Mouse (Mus musculus) hindbrain, embryonic 14.5 days (tissue): ENCODE measurements at regions not wholly inside any gene's neighbourhood (a gene's known extent, or its start where the extent isn't known, plus 50 kb on each side); places are given as distances from the start of the nearest gene placed in this dataset.

Source experiments
- ATAC-seq: fragments of 200-750 bp; cut with Nextera tagmentation; 2 replicates; pipeline ENCODE4 v1.8.0; 2017; ENCODE audit warnings: moderate number of reproducible peaks, mild to moderate bottlenecking, moderate TSS enrichment, moderate library complexity; ENCODE audit not compliant: low FRiP score
- DNase-seq: peaks from one replicate; pipeline ENCODE4 v3.0.0-alpha.2; 2015; ENCODE audit warnings: low spot score
- H3K27ac ChIP-seq: fragments of 300-500 bp; sonication (generic); 2 replicates; pipeline ENCODE4 v1.5.1; 2014; ENCODE audit warnings: mild to moderate bottlenecking, moderate library complexity
- H3K27me3 ChIP-seq: fragments of 300-500 bp; sonication (generic); 2 replicates; pipeline ENCODE4 v1.6.1; 2014; ENCODE audit warnings: mild to moderate bottlenecking, low read length, mixed read lengths; ENCODE audit not compliant: control insufficient read depth, insufficient read depth
- H3K36me3 ChIP-seq: fragments of 300-500 bp; sonication (generic); replicated peaks from 2 replicates; pipeline ENCODE4 v1.6.1; 2014; ENCODE audit not compliant: control insufficient read depth, insufficient read depth
- H3K4me1 ChIP-seq: fragments of 300-500 bp; sonication (generic); replicated peaks from 2 replicates; pipeline ENCODE4 v1.6.1; 2014; ENCODE audit warnings: antibody characterized with exemption, low read length, mixed read lengths; ENCODE audit not compliant: control insufficient read depth, insufficient read depth
- H3K4me2 ChIP-seq: fragments of 300-500 bp; sonication (generic); replicated peaks from 2 replicates; pipeline ENCODE4 v1.6.1; 2014; ENCODE audit warnings: mild to moderate bottlenecking, moderate library complexity
- H3K4me3 ChIP-seq: fragments of 300-500 bp; sonication (generic); replicated peaks from 2 replicates; pipeline ENCODE4 v1.5.1; 2014; ENCODE audit warnings: mild to moderate bottlenecking, low read length
- H3K9ac ChIP-seq: fragments of 300-500 bp; sonication (generic); 2 replicates; pipeline ENCODE4 v1.6.1; 2014
- H3K9me3 ChIP-seq: fragments of 300-500 bp; sonication (generic); 2 replicates; pipeline ENCODE4 v1.6.1; 2016; ENCODE audit warnings: low read length; ENCODE audit not compliant: control insufficient read depth
- WGBS: fragments of 180-500 bp; shearing (Covaris S2); extraction: QIAGEN DNeasy Blood & Tissue Kit; methylation state at CpG from one replicate; pipeline ENCODE4 v1.1.7; 2014; 5-methylcytosine and 5-hydroxymethylcytosine counted together

DNA sequence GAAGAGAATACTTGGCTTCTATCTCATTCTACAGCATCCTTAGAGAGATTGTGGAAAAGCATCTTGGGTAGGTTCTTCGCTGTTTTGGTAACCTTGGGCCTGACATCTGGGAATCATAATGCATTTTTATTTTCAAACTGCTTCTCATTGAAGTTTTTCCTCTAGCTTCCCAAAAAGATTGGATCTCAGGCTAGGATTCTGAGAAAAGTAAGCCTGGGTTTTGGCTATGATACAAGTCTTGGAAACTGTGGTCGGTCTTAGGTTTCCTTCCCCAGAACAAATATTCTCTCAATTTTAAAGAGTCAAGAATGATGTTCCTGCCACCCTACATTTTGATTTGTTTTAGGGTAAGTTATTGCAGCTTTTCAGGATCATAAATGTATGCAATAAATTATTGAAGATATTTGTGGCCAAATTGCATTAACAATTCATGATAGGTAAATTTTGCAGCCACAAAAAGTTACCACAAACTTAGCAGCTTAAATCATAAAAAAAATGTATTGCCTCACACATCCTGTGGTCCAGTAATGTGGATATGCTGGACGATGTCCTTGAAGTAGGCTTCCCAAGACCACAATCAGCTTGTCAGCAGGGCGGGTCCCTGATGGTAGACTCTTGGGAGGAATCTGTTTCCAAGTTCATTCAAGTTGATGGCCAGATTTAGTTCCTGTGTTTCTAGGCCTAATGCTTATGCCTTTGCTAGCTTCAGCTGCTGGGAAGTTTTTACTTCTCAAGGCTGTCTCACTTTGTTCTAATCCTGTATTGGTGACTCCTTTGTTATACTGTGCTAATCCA, 257.6 kb upstream of the Adamts5 start:
- H3K27ac ChIP-seq = no peak overlapping the region
- 91% methylated on average over 4 of the region's 4 CpGs for WGBS
- H3K27me3 ChIP-seq = no peaks in the 10 kb centered on the region
- no peak for DNase-seq
- no peak overlapping the region for H3K4me3 ChIP-seq
- no peaks in the 10 kb centered on the region for H3K9me3 ChIP-seq
- no peaks in the 10 kb centered on the region for H3K4me1 ChIP-seq
- H3K4me2 ChIP-seq = no peak overlapping the region
- no peaks in the 10 kb centered on the region for H3K36me3 ChIP-seq
- no peak overlapping the region for H3K9ac ChIP-seq
- no peak for ATAC-seq

DNA sequence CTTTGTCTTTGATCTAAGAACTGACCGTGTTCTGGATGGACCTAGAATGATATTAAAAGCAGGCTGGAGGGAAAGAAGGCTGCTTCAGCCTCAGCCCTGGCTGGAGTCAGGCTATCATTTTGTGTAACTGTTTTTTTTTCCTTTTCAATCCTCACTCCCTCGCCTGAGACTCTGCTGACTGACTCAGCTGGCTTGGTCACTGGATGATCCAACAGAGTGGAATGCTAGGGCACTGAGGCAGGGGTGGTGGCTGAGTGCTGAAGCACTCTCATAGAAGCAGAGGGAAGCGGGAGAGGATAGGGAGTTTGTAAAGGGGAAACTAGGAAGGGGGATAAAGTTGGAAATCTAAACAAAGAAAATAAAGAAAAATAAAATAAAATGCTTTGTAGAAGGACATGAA, 236.5 kb upstream of the Adamts5 start:
- ATAC-seq = no peak
- Histone ChIP-seq H3K4me3 (no peak overlapping the region), H3K9ac (no peak overlapping the region), H3K4me2 (no peak overlapping the region), H3K27ac (no peak overlapping the region), H3K4me1 (no peaks in the 10 kb centered on the region), H3K9me3 (no peaks in the 10 kb centered on the region), H3K27me3 (no peaks in the 10 kb centered on the region), H3K36me3 (no peaks in the 10 kb centered on the region)
- no peak for DNase-seq
- WGBS = 73% methylated on average over 3 of the region's 3 CpGs

DNA sequence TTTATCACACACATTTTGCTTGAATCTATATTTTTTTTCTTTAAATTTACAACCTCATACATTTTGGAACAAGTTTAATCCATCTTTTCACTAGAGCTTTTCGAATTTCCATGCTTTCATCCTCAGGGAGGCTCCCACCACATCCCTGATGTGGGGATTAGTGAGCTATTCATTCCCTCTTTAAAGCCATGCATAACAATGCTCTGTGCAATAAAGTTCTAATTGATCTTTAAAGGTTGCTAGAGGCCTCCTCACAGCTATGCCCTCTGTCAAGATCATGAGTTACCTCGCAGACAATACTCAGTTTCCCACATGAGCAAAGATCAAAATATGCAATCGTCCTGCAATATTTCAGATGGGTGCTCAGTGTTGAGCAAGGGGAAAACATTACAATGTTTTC, 234.5 kb upstream of the Adamts5 start:
- WGBS = 33% methylated on average over 3 of the region's 3 CpGs
- no peak for ATAC-seq
- no peak overlapping the region for H3K4me3 ChIP-seq
- DNase-seq = no peak
- H3K9ac ChIP-seq = no peak overlapping the region
- H3K4me2 ChIP-seq = no peak overlapping the region
- no peak overlapping the region for H3K27ac ChIP-seq
- no peaks in the 10 kb centered on the region for H3K9me3 ChIP-seq
- no peaks in the 10 kb centered on the region for H3K27me3 ChIP-seq
- no peaks in the 10 kb centered on the region for H3K4me1 ChIP-seq
- H3K36me3 ChIP-seq = no peaks in the 10 kb centered on the region

DNA sequence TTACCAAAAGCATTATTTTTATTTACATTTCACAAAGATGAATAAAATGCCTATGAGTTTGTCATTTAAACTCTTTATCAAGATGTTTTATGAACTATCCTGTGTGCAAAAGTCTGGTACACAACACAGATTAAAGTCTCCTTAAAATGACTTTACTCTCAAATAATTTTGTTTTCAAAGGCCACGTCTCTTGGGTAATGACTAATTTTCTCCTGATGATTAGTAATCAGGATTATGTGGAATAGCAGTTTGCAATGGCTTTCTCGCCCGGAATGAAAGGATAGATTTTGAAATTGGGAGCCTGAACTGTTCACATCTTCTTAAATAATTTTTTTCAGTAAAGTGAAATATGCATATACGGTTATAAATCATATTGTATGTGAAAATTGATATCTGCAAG, 225.8 kb upstream of the Adamts5 start:
- WGBS = 89% methylated on average over 4 of the region's 4 CpGs
- ATAC-seq (no peak), DNase-seq (no peak)
- Histone ChIP-seq H3K27me3 (no peaks in the 10 kb centered on the region), H3K4me3 (no peak overlapping the region), H3K36me3 (no peaks in the 10 kb centered on the region), H3K9ac (no peak overlapping the region), H3K27ac (no peak overlapping the region), H3K9me3 (no peaks in the 10 kb centered on the region), H3K4me1 (no peaks in the 10 kb centered on the region), H3K4me2 (no peak overlapping the region)

DNA sequence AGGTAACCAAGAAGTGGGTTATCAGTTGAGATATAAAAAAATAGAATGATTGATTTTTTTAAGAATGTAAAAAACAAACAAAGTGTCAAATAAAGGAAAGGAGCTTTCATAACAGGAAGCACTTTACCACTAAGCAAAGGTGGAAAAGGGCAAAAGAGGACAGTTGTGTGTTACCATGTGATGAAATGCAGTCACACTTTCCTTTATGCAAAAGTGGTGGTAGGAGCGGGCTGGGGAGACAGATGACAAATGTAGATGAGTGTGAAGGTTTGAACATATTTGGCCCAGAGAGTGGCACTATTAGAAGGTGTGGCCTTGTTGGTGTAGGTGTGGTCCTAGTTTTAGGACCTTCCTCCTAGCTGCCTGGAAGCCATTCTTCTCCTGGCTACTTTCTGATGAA, 222.6 kb upstream of the Adamts5 start:
- no peaks in the 10 kb centered on the region for H3K9me3 ChIP-seq
- 90% methylated on average over 1 of the region's 1 CpGs for WGBS
- no peak for DNase-seq
- H3K36me3 ChIP-seq = no peaks in the 10 kb centered on the region
- no peaks in the 10 kb centered on the region for H3K27me3 ChIP-seq
- no peaks in the 10 kb centered on the region for H3K4me1 ChIP-seq
- H3K4me3 ChIP-seq = no peak overlapping the region
- no peak overlapping the region for H3K9ac ChIP-seq
- no peak overlapping the region for H3K27ac ChIP-seq
- H3K4me2 ChIP-seq = no peak overlapping the region
- no peak for ATAC-seq

DNA sequence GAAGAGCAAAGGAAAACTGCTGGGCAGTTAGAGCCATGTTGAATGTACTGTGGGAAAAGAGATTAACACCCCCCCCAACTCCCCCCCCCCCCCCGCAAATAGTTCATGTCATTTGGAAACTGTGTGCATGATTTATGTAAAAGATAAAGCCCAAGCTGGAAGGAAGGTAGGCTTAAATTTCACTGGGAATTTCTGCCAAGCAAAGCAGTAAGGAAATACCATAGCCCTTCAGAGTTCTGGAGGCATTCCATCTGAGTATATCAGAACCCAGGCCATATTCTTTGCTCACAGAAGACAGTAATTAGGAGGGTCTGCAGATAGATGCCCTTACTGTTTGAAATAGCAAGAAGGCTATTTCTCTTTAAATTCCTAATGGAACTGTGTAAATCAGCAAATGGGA, 221.3 kb upstream of the Adamts5 start:
- H3K4me2 ChIP-seq = no peak overlapping the region
- DNase-seq = no peak
- no peak overlapping the region for H3K9ac ChIP-seq
- H3K4me3 ChIP-seq = no peak overlapping the region
- H3K27ac ChIP-seq = no peak overlapping the region
- H3K27me3 ChIP-seq = no peaks in the 10 kb centered on the region
- H3K36me3 ChIP-seq = no peaks in the 10 kb centered on the region
- 64% methylated on average over 1 of the region's 1 CpGs for WGBS
- no peak for ATAC-seq
- no peaks in the 10 kb centered on the region for H3K4me1 ChIP-seq
- no peaks in the 10 kb centered on the region for H3K9me3 ChIP-seq

DNA sequence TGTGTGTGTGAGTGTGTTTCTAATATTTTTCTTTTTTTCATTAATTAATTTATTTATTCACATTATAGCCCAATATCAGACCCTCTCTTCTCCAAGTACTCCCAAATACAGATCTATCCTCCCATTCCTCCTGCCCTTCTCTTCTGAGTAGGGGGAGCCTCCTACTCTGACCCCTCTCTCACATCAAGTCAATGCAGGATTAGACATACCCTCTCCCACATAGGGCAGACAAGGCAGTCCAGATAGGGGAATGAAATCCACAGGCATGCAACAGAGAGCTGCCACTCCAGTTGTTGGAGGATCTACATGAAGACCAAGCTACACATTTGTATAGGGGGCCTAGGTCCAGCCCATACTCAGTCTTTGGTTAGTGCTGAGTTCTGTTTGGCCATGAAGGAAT, 216.3 kb upstream of the Adamts5 start:
- Histone ChIP-seq H3K27me3 (no peaks in the 10 kb centered on the region), H3K9me3 (no peaks in the 10 kb centered on the region), H3K27ac (no peak overlapping the region), H3K36me3 (no peaks in the 10 kb centered on the region), H3K9ac (no peak overlapping the region), H3K4me2 (no peak overlapping the region), H3K4me3 (no peak overlapping the region), H3K4me1 (no peaks in the 10 kb centered on the region)
- DNase-seq = no peak
- no peak for ATAC-seq

DNA sequence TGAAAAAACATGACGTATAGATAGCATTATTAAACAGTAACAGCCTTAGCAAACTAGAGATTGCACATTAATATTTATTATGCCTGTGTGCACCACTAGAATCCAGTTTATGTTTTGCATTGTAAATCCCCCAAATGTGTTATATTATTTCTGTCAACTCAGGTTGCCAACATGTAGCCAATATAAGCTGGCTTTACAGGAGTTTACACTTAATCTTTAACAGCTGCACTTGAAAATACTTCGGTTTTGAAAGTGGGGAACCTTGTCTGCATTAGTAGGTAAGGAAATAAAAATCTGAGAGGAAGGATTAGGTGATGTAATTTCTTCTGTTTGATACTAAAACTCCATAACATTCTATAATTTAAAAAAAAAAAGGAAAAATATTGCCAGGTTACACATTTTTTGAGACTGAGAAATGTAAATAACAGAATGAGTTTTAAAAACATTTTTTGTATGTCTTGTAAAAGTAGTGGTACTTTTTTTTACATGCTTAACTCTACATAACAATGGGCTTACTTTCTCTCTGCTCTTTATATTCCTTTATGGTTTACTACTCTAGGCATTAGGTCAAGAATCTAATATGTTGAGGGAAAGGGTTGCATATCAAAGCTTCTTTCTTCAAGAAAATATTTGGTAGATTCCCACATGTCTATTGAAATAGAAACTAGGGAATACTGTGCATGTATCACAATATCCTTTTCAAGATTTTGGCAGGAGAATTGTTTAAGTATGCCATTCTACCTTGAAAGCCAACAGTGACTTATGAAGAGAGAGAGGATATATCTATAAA, 214.2 kb upstream of the Adamts5 start:
- no peaks in the 10 kb centered on the region for H3K9me3 ChIP-seq
- no peaks in the 10 kb centered on the region for H3K27me3 ChIP-seq
- no peak overlapping the region for H3K9ac ChIP-seq
- no peaks in the 10 kb centered on the region for H3K4me1 ChIP-seq
- no peaks in the 10 kb centered on the region for H3K36me3 ChIP-seq
- H3K4me3 ChIP-seq = no peak overlapping the region
- ATAC-seq = no peak
- no peak overlapping the region for H3K4me2 ChIP-seq
- no peak overlapping the region for H3K27ac ChIP-seq
- DNase-seq = no peak
- WGBS = 88% methylated on average over 2 of the region's 2 CpGs

DNA sequence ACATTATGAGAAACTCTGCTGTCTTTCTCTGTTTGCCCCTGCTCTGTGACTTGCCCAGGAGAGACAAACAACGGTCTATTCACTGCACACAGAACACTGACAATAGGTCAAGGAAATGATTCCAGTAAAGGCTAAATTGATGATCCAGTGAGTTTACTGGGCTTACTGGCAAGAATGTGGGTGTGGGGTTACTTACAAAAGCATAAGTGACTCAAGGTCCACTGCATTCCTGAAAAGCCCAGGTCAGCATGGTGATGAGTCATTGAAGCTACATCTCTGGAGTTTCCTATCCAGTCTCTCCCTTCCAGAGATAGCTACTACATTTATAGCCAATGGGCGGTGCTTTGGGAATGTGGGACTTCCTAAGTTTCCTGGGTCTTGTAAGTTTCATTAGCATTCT, 192.8 kb upstream of the Adamts5 start:
- no peaks in the 10 kb centered on the region for H3K27me3 ChIP-seq
- 81% methylated on average over 2 of the region's 2 CpGs for WGBS
- ATAC-seq = no peak
- H3K36me3 ChIP-seq = no peaks in the 10 kb centered on the region
- no peak overlapping the region for H3K4me2 ChIP-seq
- no peak overlapping the region for H3K9ac ChIP-seq
- H3K4me3 ChIP-seq = no peak overlapping the region
- DNase-seq = no peak
- H3K4me1 ChIP-seq = no peaks in the 10 kb centered on the region
- no peak overlapping the region for H3K27ac ChIP-seq
- H3K9me3 ChIP-seq = no peaks in the 10 kb centered on the region
